Mouse (Mus musculus) heart, postnatal 0 days (tissue): ENCODE data around the gene Ppfia2.

ENCODE experiments used
- CTCF ChIP-seq: IDR thresholded peaks from 2 replicates; pipeline ENCODE4 v1.5.1; 2016; ENCODE audit warnings: antibody characterized with exemption, control low read depth, low read depth
- EP300 ChIP-seq: IDR thresholded peaks from 2 replicates; pipeline ENCODE4 v1.6.1; 2016; ENCODE audit warnings: antibody characterized with exemption, low read depth

- TF ChIP-seq CTCF, result no peak
- TF ChIP-seq EP300, result no peak
Measured at GRCm38 (mm10) chr10:106744966-106745365, 274.8 kb downstream of the Ppfia2 start.
